Mouse (Mus musculus) central nervous system, embryonic 14 days (tissue): Measurements from ENCODE around the gene Chst3. TPM values are rescaled to one million over a fixed set of nuclear protein-coding genes. Genes with fewer than 3 reads are reported as not detected.

Source experiments
- polyA plus RNA-seq: library from polyadenylated mRNA; depleted of rRNA; stranded (reverse); fragments of >200 nt; gene quantifications from 2 replicates; pipeline ENCODE4 v1.2.3, GENCODE M21; 2012; rRNA removed

Chst3 gene
- 3.5 and 4.3 TPM in 2 replicates for polyA plus RNA-seq

GRCm38 (mm10) chr10:60218591-60219499, at the start of gene Chst3:
Chst3 (minus strand) TSS chr10:60219260.

Other genes starting within 250 kb of the Chst3 start
- gene Ascc1, start 216.5 kb downstream of the Chst3 start, polyA plus RNA-seq = 35.3 and 37.0 TPM in 2 replicates
- gene Anapc16, start 216.1 kb downstream of the Chst3 start, polyA plus RNA-seq = 96.9 and 101 TPM in 2 replicates
- 85.8 and 105 TPM in 2 replicates for gene Spock2, start 113.0 kb downstream of the Chst3 start, polyA plus RNA-seq
- 617 and 671 TPM in 2 replicates for gene Psap, start 58.4 kb upstream of the Chst3 start, polyA plus RNA-seq
- gene Vsir, start 127.6 kb upstream of the Chst3 start, polyA plus RNA-seq = 4.0 and 5.6 TPM in 2 replicates
- 6.2 and 6.3 TPM in 2 replicates for gene Gm17455, start 180.5 kb upstream of the Chst3 start, polyA plus RNA-seq